Mouse (Mus musculus): ENCODE results near the gene Sap25.
"Not testable (repeated sequence)": the region's sequence is repeated elsewhere in the genome, so short reads cannot be mapped to it uniquely, and the experiment has no call there.

Gene Sap25

GRCm38 (mm10) chr5:137641054-137641453 lies at the start of gene Sap25:
Sap25 (plus strand) TSS chr5:137641334.
- DNase-seq (ENCODE audit: low read depth, low spot score), result peak; percentile 81

DNA sequence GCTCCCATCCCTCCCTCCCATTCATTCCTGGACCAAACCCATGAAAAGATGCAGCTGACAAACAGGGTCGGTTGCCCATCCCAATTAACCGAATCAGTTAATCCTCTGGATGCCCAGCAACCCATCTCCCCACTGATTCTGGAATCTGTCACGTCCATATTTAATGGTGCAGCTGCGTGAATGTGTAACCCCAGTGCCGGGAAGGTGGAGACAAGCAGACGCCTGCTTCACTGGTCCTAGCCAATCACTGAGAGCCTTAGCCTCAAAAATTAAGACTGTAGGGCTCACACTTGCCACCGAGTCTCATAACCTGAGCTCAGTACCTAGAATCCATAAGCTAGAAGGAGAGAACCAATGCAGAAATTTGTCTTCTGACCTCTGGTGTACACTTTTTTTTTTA lies 45.2 kb upstream of the Sap25 start:
- no peak for DNase-seq (ENCODE audit: low read depth, low spot score)

GRCm38 (mm10) chr5:137596601-137597261 lies 44.4 kb upstream of the Sap25 start:
- DNase-seq (ENCODE audit: low read depth, low spot score), result no peak

GRCm38 (mm10) chr5:137597625-137598024 lies 43.5 kb upstream of the Sap25 start:
- DNase-seq (ENCODE audit: low read depth, low spot score), result no peak

GRCm38 (mm10) chr5:137598100-137598826 lies 42.9 kb upstream of the Sap25 start:
- no peak for DNase-seq (ENCODE audit: low read depth, low spot score)

- no peak for DNase-seq (ENCODE audit: low read depth, low spot score)
These were observed 41.5 kb upstream of the Sap25 start for GRCm38 (mm10) chr5:137599600-137599999.

- no peak for DNase-seq (ENCODE audit: low read depth, low spot score)
These were observed 40.9 kb upstream of the Sap25 start for GRCm38 (mm10) chr5:137600281-137600618.

- DNase-seq (ENCODE audit: low read depth, low spot score), result peak; percentile 94
These were observed 40.3 kb upstream of the Sap25 start, which contains the start of gene Mospd3 for GRCm38 (mm10) chr5:137600619-137601364. Mospd3 (minus strand) TSS chr5:137601058.

GRCm38 (mm10) chr5:137601365-137601729 lies 39.8 kb upstream of the Sap25 start:
- no peak for DNase-seq (ENCODE audit: low read depth, low spot score)

DNA sequence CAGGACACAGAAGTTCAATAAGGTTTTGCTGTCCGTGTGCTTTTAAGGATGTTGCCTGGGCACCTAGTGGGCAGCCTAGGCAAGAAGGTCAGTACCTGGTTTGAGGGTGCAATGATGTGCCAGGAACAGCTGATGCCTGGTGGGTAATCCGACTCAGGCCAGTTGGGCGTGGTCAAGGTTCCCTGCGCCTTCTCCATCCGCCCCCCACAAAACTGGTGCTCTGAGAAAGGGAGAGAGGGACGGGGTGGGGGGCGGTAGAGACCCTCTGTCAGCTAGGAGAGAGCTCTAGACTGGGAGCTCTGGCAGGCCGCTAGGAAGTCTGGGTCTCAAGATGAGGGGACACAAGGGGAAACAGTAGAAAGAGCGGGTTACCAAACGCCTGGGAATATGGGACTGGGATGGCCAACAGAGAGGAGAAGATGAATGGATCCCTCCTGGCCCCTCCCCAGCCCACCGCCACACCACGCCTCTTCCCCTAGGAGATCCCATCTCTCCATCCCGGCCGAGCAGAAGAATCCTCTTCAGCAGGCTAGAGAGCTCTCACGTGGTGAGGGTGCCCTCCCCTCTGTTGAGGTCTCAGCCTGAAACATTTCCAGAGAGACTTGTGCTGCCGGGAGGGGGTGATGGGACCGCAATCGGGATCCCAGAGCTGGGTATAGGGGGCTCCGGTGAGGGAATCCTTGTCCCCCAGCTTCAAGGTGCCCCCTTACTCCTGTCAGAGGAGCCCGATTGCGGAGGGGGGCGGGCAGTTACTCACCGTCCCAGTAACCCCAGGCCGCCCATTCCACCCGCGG lies 33.1 kb upstream of the Sap25 start:
- DNase-seq (ENCODE audit: low read depth, low spot score), result no peak

DNA sequence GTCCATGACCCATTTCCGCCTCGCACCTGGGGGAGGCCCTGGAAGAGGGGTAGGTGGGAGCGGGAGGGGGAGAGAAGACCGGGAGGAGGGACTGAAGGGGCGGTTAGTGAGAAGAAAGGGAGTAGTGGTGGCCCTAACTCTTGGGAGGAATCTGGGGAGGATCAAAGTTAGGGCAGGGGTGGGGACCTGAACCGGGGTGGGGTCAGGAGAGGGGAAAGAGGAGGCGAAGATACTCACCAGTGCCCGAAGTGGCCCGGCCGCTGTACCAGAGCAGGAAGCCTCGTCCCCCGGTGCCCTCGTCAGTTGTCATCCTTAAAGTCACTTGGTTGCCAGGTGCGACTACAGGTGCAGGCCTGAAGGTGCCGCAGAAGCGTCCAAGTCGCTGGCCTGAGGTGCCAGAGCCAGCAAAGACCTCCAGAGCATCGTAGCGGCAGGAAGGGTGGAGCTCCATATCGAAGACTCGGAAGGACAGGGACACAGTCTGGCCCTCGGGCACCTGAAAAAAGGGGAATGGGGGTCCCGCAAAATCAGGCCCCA lies 32.4 kb upstream of the Sap25 start:
- no peak for DNase-seq (ENCODE audit: low read depth, low spot score)

DNA sequence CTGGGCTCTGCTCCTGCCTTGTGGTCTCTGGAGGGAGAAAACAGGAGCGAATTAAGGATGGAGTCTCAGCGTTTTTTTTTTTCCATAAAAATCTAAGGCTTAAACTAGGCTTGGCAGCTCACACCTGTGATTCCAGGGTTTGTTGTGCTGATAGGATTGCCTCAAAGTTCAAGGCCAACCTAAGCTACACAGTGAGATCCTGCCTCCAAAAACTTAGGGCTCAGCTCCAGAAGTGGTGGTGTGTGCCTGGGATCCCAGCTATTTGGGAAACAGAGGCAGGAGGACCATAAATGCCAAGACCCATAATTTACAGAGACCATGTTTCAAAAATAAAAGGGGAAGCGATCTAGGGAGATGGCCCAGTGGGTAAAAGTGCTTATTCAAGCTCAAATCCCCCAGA lies 31.8 kb upstream of the Sap25 start:
- DNase-seq (ENCODE audit: low read depth, low spot score), result no peak

- no peak for DNase-seq (ENCODE audit: low read depth, low spot score)
These were observed 31.1 kb upstream of the Sap25 start for GRCm38 (mm10) chr5:137610056-137610455.

DNA sequence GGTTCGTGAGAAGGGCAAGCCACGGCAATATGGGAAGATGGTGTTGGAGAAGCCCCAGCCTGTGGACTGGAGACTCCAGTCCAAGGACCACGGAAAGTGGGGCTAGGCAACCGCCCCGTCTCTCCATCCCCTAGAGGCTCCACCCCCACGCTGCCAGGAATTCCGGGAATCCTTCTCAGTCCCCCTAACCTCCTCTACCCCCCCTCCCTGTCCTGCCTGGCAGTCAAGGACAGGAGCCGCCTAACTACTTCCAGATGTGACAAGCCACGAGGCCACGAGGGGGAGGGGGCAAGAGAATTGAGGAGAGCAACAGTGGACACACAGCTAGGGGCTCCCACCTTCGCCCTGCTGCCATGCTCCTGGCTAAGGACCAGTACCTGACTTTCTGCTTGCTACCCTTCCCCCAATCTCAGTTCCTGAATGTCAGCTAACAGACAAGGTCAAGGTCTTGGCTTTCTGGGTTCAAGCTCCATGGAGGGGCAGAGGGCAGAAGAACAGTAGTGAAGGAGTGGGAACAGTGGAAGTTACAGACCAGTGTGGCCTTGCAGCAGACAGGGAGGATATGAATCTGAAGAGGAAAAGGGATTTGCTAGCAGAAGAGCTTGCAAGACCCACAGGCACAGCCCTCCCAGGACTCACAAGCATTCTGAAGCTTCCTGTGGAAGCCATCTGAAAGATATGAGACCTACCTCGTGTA lies 30.4 kb upstream of the Sap25 start:
- no peak for DNase-seq (ENCODE audit: low read depth, low spot score)

- no peak for DNase-seq (ENCODE audit: low read depth, low spot score)
These were observed 29.9 kb upstream of the Sap25 start for GRCm38 (mm10) chr5:137611245-137611602.

GRCm38 (mm10) chr5:137613076-137613475 lies 28.1 kb upstream of the Sap25 start:
- DNase-seq (ENCODE audit: low read depth, low spot score), result no peak

DNA sequence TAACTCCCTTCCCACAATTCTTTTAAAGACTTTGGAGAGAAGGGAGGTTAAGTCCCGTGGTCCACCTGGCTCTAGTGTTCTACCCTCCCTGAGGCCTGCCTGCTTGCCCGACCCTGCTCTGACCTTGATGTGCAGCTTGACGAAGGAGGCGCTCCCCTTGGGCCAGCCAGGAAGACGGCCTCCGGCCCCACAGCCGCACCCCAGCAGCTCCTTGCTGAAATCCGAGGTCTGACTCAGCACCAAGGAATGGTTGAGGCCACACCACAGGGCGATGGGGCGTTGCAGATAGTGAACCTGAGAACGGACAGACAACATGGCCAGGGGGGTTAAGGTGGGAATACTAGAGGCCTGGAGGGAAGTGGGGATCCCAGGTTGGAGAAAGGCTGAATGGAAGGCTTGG lies 27.6 kb upstream of the Sap25 start, which contains the start of gene Pcolce:
Pcolce (minus strand) TSS at position 235 of the 400 bp plus-strand sequence.
- DNase-seq (ENCODE audit: low read depth, low spot score), result no peak

DNA sequence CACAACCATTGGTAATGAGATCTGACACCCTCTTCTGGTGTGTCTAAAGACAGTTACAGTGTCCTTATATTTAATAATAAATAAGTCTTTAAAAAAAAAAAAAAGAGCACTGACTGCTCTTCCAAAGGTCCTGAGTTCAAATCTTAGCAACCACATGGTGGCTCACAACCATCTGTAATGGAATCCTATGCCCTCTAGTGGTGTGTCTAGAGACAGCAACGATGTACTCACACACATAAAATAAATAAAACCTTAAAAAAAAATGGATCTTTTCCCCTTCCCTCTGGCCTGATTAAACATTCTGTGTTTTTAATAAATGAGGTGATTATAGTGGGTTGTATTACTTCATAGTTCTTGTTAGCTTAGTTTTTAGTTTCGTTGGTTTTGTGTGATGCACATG lies 26.2 kb upstream of the Sap25 start:
- DNase-seq (ENCODE audit: low read depth, low spot score), result not testable (repeated sequence)

GRCm38 (mm10) chr5:137615347-137615746 lies 25.8 kb upstream of the Sap25 start:
- DNase-seq (ENCODE audit: low read depth, low spot score), result no peak

GRCm38 (mm10) chr5:137623937-137624530 lies 17.1 kb upstream of the Sap25 start:
- DNase-seq (ENCODE audit: low read depth, low spot score), result no peak

- DNase-seq (ENCODE audit: low read depth, low spot score), result no peak
These were observed 13.1 kb upstream of the Sap25 start for GRCm38 (mm10) chr5:137627991-137628390.

All from WW6 (cell line).